Mouse (Mus musculus): Measurements from ENCODE around the gene Pick1. TPM values are rescaled to one million over a fixed set of nuclear protein-coding genes. Genes with fewer than 3 reads are reported as not detected.
A peak's percentile ranks its signal among the peaks of the same experiment; 100 is the strongest.

Pick1 gene
- 10 to 100 TPM; 46.1 to 49.7 TPM for total RNA-seq (2021)
- long read RNA-seq, experiment 1, transcript Pick1-201 (13 exons, 1,977 nt): major isoform, 15 of 29 reads
- long read RNA-seq, experiment 1, transcript Pick1-203 (13 exons, 2,054 nt): minor isoform, 6 of 29 reads
- long read RNA-seq, experiment 1, partial matches to known transcripts: 0 of 29 reads
- long read RNA-seq, experiment 1, other reads (novel, unspliced or antisense): 7 of 29 reads
- long read RNA-seq, experiment 2, transcript Pick1-201 (13 exons, 1,977 nt): major isoform, 18 of 30 reads
- long read RNA-seq, experiment 2, partial matches to known transcripts: 2 of 30 reads
- long read RNA-seq, experiment 2, other reads (novel, unspliced or antisense): 5 of 30 reads

DNA sequence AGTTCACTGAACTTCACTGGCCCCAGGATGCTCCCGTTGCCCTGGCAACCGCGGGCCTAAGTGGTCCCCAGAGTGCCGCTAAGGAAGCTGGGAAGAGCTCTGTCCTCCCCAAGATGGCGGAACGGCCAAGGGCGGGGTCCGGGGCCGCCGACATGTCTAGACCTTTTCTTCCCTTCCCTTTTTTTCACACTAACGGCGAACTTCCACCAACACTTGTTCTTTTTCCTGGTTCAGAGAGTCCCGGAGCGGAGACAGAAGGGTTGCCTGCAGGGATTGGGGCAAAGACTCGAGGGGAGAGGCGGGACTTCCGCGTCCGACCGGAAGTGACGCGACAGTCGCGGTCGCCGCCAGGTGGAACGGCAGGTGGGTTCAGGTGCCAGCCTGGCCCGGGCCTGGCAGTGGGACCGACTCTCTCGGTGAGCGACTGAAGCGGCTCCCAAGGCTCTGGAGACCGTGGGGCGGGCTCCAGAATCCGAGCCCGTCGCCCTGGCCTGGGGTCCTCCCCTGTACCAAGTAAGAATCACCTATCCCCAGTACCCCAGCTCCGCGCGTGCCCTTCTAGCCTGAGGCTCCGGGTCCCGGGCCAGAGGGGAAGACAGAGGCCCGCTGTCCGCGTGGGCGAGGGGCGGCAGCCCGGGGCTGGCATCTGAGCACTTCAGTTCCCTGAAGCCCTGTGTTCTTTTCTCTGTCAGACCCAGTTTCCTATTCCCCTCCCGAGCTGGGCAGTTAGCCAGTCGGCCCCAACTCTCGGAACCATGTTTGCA is at the start of gene Pick1, which contains the start of gene Gm49486:
Pick1 (plus strand) TSS at position 116 of the 764 bp plus-strand sequence.
Gm49486 (plus strand) TSS at position 334 of the 764 bp plus-strand sequence.
- TF ChIP-seq CTCF (conservative IDR thresholded peaks at IDR 0.05): peak; percentile 36
- DNase-seq (ENCODE audit: low spot score in 2 of 2): peak; percentile 81 to 85

DNA sequence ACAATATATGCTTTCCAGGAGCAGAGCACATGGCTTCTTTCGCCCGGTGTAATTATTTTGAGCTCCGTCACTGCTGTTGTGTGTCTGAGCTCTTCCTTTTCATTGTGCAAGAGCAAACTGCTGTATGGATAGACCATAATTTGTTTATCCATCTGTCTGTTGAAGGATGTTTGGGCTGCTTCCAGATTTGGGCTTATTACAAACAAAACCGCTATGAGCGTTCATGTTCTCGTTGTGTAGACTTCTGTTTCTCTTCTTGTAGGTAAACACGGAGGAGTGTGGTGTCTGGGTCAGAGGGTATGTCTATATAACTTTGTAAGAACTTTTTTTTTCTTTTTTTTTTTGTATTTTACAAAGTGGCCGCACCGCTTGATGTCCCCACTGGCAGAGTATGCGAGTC is 43.8 kb upstream of the Pick1 start:
- Histone ChIP-seq H3K27ac (no peak overlapping the region), H3K4me3 (no peak overlapping the region)
- TF ChIP-seq CTCF (conservative IDR thresholded peaks at IDR 0.05): no peak
- no peak for DNase-seq (ENCODE audit: low spot score in 2 of 2)

More for the DNA sequence above, at the start of gene Pick1, which contains the start of gene Gm49486:
- Histone ChIP-seq H3K27ac (peak within 1 kb of the TSS; percentile 99), H3K4me3 (peak within 1 kb of the TSS; percentile 71)

DNA sequence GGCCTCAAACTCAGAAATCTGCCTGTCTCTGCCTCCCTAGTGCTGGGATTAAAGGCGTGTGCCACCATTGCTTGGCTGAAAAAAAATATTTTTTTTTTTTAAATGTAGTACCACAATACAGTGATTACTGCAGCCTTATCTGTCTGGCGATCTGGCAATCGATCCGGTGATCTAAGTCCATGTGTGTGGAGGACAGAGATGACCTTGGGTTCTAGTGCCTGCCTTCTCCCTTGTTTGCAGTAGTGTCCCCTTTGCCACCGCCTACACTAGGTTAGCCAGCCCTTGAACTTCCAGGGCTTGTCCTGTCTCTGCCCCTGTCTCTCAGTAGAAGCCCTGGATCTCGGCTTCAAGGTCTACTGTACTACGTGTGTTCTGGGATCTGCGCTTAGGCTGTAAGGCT is 41.2 kb upstream of the Pick1 start:
- no peak for DNase-seq (ENCODE audit: low spot score in 2 of 2)
- H3K27ac ChIP-seq: no peak overlapping the region
- TF ChIP-seq CTCF (conservative IDR thresholded peaks at IDR 0.05): no peak
- H3K4me3 ChIP-seq: no peak overlapping the region

DNA sequence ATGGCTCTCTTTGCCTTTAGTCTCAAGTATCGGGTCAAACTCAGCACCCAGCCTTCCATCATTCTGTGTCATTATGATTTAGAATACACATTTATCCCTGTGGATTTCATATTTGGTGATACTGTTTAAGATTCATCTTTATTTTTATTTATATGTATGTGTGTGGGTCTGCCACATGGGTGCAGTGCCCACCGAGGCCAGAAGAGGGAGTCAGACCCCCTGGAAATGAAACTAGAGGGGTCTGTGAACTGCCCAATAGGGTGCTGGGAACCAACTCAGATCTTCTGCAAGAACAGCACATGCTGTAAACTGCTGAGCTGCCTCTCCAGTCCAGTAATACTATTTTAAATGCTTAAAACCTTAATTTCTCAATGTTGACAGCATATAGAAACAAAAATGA is 37.5 kb upstream of the Pick1 start:
- TF ChIP-seq CTCF (conservative IDR thresholded peaks at IDR 0.05): peak; percentile 41
- no peak for DNase-seq (ENCODE audit: low spot score in 2 of 2)
- Histone ChIP-seq H3K27ac (no peak overlapping the region), H3K4me3 (no peak overlapping the region)

DNA sequence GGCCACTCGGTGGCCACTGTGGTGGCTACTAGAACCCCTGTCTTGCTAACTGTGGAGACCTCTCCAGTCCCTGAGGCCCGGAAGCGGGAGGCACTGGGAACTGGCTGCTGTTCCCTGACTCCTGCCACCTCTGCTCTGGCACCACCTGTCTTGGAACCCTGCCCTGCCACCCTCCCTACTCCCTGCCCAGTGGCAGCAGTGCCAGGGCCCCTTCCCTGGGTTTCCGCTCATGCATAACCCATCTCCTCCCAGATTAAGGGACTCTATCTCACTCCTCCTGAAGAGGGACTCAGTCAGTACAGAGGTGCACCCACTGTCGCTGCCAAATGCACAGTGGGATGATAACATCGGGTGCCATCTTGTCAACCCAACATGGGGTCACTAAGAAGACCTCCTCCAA is 36.5 kb upstream of the Pick1 start:
- H3K27ac ChIP-seq: peak overlapping the region; percentile 87
- DNase-seq (ENCODE audit: low spot score in 2 of 2): no peak
- H3K4me3 ChIP-seq: no peak overlapping the region; the same call in 1 of the 2 replicates
- no peak for TF ChIP-seq CTCF (conservative IDR thresholded peaks at IDR 0.05)

DNA sequence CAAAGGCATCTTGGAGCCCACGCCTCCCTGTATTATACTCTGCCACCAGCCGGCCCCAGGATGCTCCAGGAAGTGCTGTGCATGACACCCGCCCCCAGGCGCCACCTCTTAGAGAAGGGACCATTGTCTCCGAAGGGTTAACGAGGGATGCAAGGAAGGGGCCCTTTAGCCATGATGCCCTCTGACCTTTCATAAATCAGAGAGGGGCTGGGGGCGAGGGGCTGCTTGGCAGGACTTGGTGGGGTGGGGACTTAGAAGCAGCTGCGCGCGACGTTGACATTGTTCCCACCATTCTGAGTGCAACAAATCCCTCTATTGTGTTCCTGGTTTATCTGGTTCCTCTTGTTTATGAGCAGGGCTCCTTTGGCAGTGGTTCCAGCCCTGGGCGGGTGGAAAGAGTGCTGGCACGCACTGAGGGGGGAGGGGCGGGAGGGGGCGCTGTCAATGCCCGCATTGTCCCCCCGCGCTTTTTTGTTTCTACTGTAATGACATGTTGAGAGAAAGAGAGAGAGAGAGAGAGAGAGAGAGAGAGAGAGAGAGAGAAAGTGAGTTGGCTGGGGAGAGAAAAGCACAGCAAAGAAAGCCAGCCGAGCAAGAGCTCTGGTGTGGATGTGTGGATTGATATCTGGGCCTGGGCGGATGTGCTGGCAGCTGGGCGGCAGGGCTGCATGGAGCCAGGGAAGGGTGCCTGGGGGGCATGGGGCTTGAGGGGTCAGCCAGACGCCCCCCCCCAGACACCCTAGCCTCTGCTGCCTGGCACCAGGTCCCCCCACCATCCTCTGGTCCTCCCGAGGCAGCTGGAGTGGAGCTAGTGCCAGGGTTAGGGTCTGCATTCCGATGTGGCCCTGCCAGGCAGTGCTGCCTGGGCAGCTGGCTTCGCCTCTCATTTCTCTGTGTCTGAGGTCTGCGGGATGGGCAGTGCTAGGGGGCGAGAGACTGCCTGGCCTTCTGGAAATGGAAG is 35.8 kb upstream of the Pick1 start:
- no peak for TF ChIP-seq CTCF (conservative IDR thresholded peaks at IDR 0.05)
- peak overlapping the region; percentile 87 for H3K27ac ChIP-seq
- H3K4me3 ChIP-seq: peak overlapping the region; percentile 9; the same call in 1 of the 2 replicates
- peak; percentile 47 to 60 for DNase-seq (ENCODE audit: low spot score in 2 of 2)

DNA sequence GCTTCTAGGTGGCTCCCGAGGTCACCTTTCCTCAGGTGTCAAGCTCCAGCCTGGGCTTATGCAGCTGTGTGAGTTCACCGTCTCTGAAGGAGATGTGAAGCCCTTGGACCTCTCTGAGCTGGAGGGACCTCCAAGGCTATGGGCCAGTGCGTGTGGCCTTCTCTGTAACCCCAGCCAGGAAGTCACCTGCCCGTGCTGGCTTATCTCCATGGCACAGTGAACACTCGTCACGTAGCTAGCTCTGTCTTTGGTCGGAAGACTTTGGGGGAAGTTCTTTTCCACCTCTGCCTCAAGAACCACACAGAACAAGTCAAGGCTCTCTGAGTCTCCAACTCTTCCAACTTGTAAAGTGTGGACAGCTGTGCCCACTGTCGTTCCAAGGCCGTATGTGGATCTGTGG is 34.9 kb upstream of the Pick1 start:
- no peak for DNase-seq (ENCODE audit: low spot score in 2 of 2)
- Histone ChIP-seq H3K4me3 (no peak overlapping the region), H3K27ac (peak overlapping the region; percentile 87)
- no peak for TF ChIP-seq CTCF (conservative IDR thresholded peaks at IDR 0.05)

DNA sequence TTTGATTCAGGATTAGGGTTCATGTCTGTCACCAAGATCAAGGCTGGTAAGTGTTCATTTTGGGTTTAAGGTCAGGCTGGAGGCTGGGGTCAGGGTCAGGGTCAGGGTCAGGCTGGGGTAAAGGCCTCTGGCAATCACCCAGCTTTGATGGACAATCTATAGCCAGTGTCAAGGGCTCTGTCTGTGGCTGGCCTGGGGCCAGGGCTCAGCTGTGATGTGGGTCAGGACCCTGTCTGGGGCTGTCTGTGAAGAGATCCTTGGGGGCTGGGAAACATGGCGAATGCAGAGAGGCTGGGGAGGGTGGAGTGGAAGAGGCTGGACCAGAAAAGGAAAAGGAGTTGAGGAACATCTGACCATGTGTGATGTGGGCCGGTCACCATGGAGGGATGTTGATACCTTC is 34.0 kb upstream of the Pick1 start:
- H3K4me3 ChIP-seq: no peak overlapping the region
- H3K27ac ChIP-seq: peak overlapping the region; percentile 87
- TF ChIP-seq CTCF (conservative IDR thresholded peaks at IDR 0.05): no peak
- DNase-seq (ENCODE audit: low spot score in 2 of 2): no peak

DNA sequence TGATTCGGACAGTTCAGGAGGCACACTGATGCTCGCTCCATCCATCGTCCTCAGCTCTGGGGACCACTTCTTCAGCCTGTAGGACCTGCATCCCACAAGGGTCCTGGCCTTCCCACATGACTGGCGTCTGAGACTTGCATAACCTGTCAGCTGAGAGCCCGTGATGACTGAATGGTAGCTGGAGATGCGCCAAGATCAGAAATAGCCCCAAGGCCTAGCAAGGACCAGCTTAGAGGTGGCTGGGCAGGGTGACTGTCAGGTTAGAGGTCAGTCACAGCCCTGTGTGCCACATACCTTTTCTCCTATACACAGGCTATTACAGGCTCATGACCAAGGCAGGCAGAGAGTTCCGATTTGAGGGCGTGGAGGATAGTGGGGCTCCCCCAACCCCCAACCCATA is 33.5 kb upstream of the Pick1 start:
- no peak overlapping the region for H3K4me3 ChIP-seq
- no peak for TF ChIP-seq CTCF (conservative IDR thresholded peaks at IDR 0.05)
- DNase-seq (ENCODE audit: low spot score in 2 of 2): no peak
- peak overlapping the region; percentile 87; the same call in 1 of the 2 replicates for H3K27ac ChIP-seq

DNA sequence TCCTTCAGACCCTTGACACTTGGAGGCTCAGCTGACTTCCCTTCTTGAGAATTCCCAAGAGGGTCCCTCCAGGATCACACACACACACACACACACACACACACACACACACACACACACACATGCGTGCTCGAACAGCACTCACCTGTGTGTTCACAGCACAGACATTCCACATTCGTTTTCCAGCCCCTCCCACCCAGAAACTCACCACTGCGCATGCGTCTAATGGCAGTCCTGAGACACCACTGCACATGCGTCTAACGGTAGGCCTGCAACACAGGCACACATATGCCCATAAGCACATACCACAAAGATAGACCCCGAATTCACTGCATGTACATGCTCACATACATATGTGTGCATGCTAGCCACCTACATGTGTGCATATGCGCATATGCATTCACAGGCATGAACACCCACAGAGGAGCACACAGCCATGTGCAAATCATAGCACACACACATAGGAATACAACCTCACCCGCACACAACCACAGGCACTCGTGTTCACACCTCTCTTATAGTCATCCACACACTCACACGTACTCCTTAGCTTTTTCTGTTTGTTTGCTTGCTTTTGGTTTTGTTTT is 29.5 kb upstream of the Pick1 start:
- no peak for DNase-seq (ENCODE audit: low spot score in 2 of 2)
- H3K27ac ChIP-seq: no peak overlapping the region
- no peak overlapping the region for H3K4me3 ChIP-seq
- no peak for TF ChIP-seq CTCF (conservative IDR thresholded peaks at IDR 0.05)

DNA sequence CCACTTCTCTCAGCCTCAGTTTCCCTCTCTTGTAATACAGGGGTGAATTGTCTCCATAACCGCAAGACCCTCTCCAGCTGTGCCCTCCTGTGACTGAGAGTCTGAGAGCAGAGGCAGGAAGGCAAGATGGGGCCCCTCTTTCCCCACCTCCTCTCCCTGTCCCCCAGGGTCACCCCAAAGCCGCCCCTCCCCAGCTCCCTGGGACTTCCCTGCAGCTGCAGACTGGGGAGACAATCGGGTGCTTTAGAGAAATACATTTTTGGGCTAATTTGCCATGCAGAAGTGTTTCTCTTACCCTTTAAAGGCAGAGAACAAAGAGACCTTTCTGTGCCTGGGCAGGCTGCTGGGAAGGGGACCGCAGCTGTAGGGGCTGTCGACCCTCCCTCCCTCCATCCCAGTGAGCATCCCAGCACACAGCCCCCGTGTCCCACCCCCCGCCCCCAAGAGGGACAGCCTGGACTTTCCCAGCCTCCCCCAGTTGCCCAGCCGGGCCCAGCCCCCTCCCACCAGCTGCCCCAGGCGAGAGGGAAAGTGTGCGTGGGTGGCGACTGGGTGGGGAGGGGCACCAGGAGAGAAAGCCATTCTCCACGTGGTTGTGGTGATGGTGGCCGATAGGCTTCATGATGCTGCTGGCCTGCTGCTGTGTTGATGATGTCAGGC is 27.4 kb upstream of the Pick1 start:
- no peak for TF ChIP-seq CTCF (conservative IDR thresholded peaks at IDR 0.05)
- no peak overlapping the region for H3K4me3 ChIP-seq
- DNase-seq (ENCODE audit: low spot score in 2 of 2): peak; percentile 47 to 50
- peak overlapping the region; percentile 74 for H3K27ac ChIP-seq

DNA sequence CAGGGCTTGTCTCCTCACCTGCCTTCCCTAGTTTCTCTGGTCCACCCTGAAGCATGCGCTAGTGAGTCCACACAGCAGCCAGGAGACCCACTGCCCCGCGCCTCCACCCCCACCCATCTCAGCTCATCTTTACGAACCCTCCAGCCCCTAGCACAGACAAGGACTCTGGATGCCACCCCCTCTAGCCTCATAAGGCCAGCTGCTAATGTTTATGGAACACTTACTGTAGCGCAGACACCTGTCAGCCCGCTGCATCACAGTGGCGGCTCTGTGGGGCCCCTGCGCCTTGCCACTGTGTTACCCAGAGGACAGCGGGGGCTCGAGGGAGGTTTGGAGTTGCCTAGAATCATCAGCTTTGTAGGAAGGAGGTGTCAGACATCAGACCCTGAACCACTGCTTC is 26.4 kb upstream of the Pick1 start:
- no peak for TF ChIP-seq CTCF (conservative IDR thresholded peaks at IDR 0.05)
- Histone ChIP-seq H3K27ac (peak overlapping the region; percentile 74), H3K4me3 (no peak overlapping the region)
- no peak for DNase-seq (ENCODE audit: low spot score in 2 of 2)

Measured in layer of hippocampus, adult 2 months (tissue).